In genomic region chr17:34587423-34587811, GRCm38 (mm10) we compare ENCODE assay signal across 8 mouse cellular contexts. TPM values are rescaled to one million over a fixed set of nuclear protein-coding genes. Genes with fewer than 3 reads are reported as not detected.
DNase-seq lines count a peak whose midpoint lies in the region; ATAC-seq and TF ChIP-seq lines count a peak whose summit lies in the region.

No protein-coding gene starts in this region.

- H3K9me3 ChIP-seq in G1E (replicated peaks), result no peaks in the 10 kb centered on the region
- no peaks in the 10 kb centered on the region for H3K9me3 ChIP-seq in forebrain, postnatal 0 days (ENCODE audit: low read length)
- no peaks in the 10 kb centered on the region for H3K9me3 ChIP-seq in lung, embryonic 15.5 days

- H3K36me3 ChIP-seq in G1E (replicated peaks), result peaks cover 8% of the 10 kb centered on the region
- H3K36me3 ChIP-seq in forebrain, postnatal 0 days (ENCODE audit: insufficient read depth), result no peaks in the 10 kb centered on the region
- no peaks in the 10 kb centered on the region for H3K36me3 ChIP-seq in lung, embryonic 15.5 days

- H3K4me1 ChIP-seq in G1E (ENCODE audit: insufficient read depth, low read depth, low read length), result peaks cover 48% of the 10 kb centered on the region
- H3K4me1 ChIP-seq in cerebellum, adult 2 months (ENCODE audit: control insufficient read depth, insufficient read depth, low read length), result peaks cover 23% of the 10 kb centered on the region; the same call in 1 of the 2 replicates
- H3K4me1 ChIP-seq in forebrain, postnatal 0 days (ENCODE audit: insufficient read depth), result peaks cover 25% of the 10 kb centered on the region
- peaks cover 51% of the 10 kb centered on the region for H3K4me1 ChIP-seq in lung, embryonic 15.5 days
- H3K4me1 ChIP-seq in olfactory bulb, adult 2 months (ENCODE audit: control insufficient read depth, insufficient read depth, low read length), result peaks cover 33% of the 10 kb centered on the region

- H3K27me3 ChIP-seq in G1E (ENCODE audit: insufficient read depth, low read length), result peaks cover 15% of the 10 kb centered on the region
- H3K27me3 ChIP-seq in cerebellum, adult 2 months (ENCODE audit: control insufficient read depth, insufficient read depth, low read length), result no peaks in the 10 kb centered on the region
- H3K27me3 ChIP-seq in forebrain, postnatal 0 days (ENCODE audit: insufficient read depth, low read length), result no peaks in the 10 kb centered on the region
- no peaks in the 10 kb centered on the region for H3K27me3 ChIP-seq in lung, embryonic 15.5 days

- peak overlapping the region; percentile 92 for H3K4me3 ChIP-seq in G1E (ENCODE audit: low read depth, low read length)
- peak overlapping the region; percentile 78 for H3K4me3 ChIP-seq in cerebellum, adult 2 months (replicated peaks; ENCODE audit: insufficient read depth, low read depth, low read length)
- H3K4me3 ChIP-seq in forebrain, postnatal 0 days (ENCODE audit: low read depth, low read length), result peak overlapping the region; percentile 69
- peak overlapping the region; percentile 83 for H3K4me3 ChIP-seq in lung, embryonic 15.5 days
- peak overlapping the region; percentile 76 for H3K4me3 ChIP-seq in olfactory bulb, adult 2 months (ENCODE audit: insufficient read depth, low read depth, low read length)

- TF ChIP-seq CTCF in G1E (IDR thresholded peaks at IDR 0.05; ENCODE audit: low read depth, low read length), result no peak
- TF ChIP-seq CTCF in cerebellum, adult 2 months (IDR thresholded peaks at IDR 0.05; ENCODE audit: borderline replicate concordance, insufficient read depth, low read depth, low read length), result no peak
- no peak for TF ChIP-seq CTCF in forebrain, postnatal 0 days (IDR thresholded peaks at IDR 0.05; ENCODE audit: low read depth)
- TF ChIP-seq CTCF in olfactory bulb, adult 2 months (IDR thresholded peaks at IDR 0.05; ENCODE audit: insufficient read depth, low read depth, low read length), result no peak

- H3K9ac ChIP-seq in forebrain, postnatal 0 days, result peak overlapping the region; percentile 87
- H3K9ac ChIP-seq in lung, embryonic 15.5 days, result peak overlapping the region; percentile 98

- TF ChIP-seq POLR2A in cerebellum, adult 2 months (IDR thresholded peaks at IDR 0.05; ENCODE audit: borderline replicate concordance, insufficient read depth, low read length), result peak; percentile 97
- peak; percentile 99 for TF ChIP-seq POLR2A in olfactory bulb, adult 2 months (IDR thresholded peaks at IDR 0.05; ENCODE audit: insufficient read depth, low read depth, low read length)

- DNase-seq in G1E (ENCODE audit: low spot score), result peak; percentile 91
- peak; percentile 98 for DNase-seq in cerebellum, adult 2 months
- DNase-seq in forebrain, postnatal 0 days, result peak; percentile 98
- peak; percentile 97 for DNase-seq in heart, postnatal 4 days
- peak; percentile 90 for DNase-seq in layer of hippocampus, adult 9-10 months (ENCODE audit: low spot score)
- peak; percentile 95 to 96 for DNase-seq in thymus, adult 18-20 months

- WGBS in cerebellum, adult 2 months, result under 1% methylated on average over 50 of the region's 50 CpGs
- WGBS in forebrain, postnatal 0 days, result 5% methylated on average over 50 of the region's 50 CpGs
- WGBS in lung, embryonic 15.5 days, result under 1% methylated on average over 48 of the region's 50 CpGs
- WGBS in olfactory bulb, adult 2 months, result under 1% methylated on average over 49 of the region's 50 CpGs

- peak overlapping the region; percentile 93 for H3K27ac ChIP-seq in cerebellum, adult 2 months (ENCODE audit: insufficient read depth, low read length)
- peak overlapping the region; percentile 99 for H3K27ac ChIP-seq in forebrain, postnatal 0 days (ENCODE audit: low read depth, low read length)
- H3K27ac ChIP-seq in lung, embryonic 15.5 days, result peak overlapping the region; percentile 99
- H3K27ac ChIP-seq in olfactory bulb, adult 2 months (ENCODE audit: insufficient read depth, low read depth, low read length), result peak overlapping the region; percentile 96

- H3K4me2 ChIP-seq in forebrain, postnatal 0 days (ENCODE audit: low read depth), result peak overlapping the region; percentile 98
- H3K4me2 ChIP-seq in lung, embryonic 15.5 days, result peak overlapping the region; percentile 96

- ATAC-seq in G1E (ENCODE audit: extremely low read depth, insufficient number of reproducible peaks, low FRiP score, poor library complexity, severe bottlenecking), result no peak
- peak; percentile 86 for ATAC-seq in forebrain, postnatal 0 days
- ATAC-seq in lung, embryonic 15.5 days (ENCODE audit: borderline replicate concordance, extremely low read depth, low FRiP score, low TSS enrichment), result peak; percentile 84

RNA-seq across cellular contexts. Expression of gene Gpsm3, which starts 2.2 kb away (rescaled TPM):
- total RNA-seq in G1E (2014; fragmentation: Nextera tagmentation) (86.3 and 99.5 TPM in 2 replicates), G1E (2017) (33.7 and 43.2 TPM in 2 replicates)
- polyA plus RNA-seq in G1E (2012), result 399 and 473 TPM in 2 replicates
- 2.6 and 3.1 TPM in 2 replicates for polyA plus RNA-seq in cerebellum, adult 2 months (2012; rRNA removed)
- 1.2 and 2.4 TPM in 2 replicates for total RNA-seq in forebrain, postnatal 0 days (2014; rRNA removed)
- polyA plus RNA-seq in forebrain, postnatal 0 days (2015; fragmentation: Nextera tagmentation; extraction: Ambion mirVana), result 4.2 and 4.6 TPM in 2 replicates
- total RNA-seq in heart, postnatal 4 days (2021), result 1 to 10 TPM; 3.9 to 4.4 TPM
- 11.5 and 17.9 TPM in 2 replicates for polyA plus RNA-seq in lung, embryonic 15.5 days (2015; fragmentation: Nextera tagmentation; extraction: Ambion mirVana)
- not detected in 2 replicates for polyA plus RNA-seq in olfactory bulb, adult 2 months (2012; ENCODE audit: insufficient read depth, insufficient read length, low replicate concordance, missing spikeins)

RNA-seq across cellular contexts. Expression of gene Pbx2, which starts 3.6 kb away (rescaled TPM):
- total RNA-seq in G1E (2014; fragmentation: Nextera tagmentation), result 35.8 and 44.2 TPM in 2 replicates
- total RNA-seq in G1E (2017), result 25.1 and 39.6 TPM in 2 replicates
- polyA plus RNA-seq in G1E (2012), result 137 and 138 TPM in 2 replicates
- 69.5 and 72.3 TPM in 2 replicates for polyA plus RNA-seq in cerebellum, adult 2 months (2012; rRNA removed)
- 56.7 and 75.2 TPM in 2 replicates for total RNA-seq in forebrain, postnatal 0 days (2014; rRNA removed)
- polyA plus RNA-seq in forebrain, postnatal 0 days (2015; fragmentation: Nextera tagmentation; extraction: Ambion mirVana), result 3.9 and 5.9 TPM in 2 replicates
- 10 to 100 TPM; 34.6 to 39.5 TPM for total RNA-seq in heart, postnatal 4 days (2021)
- 8.8 and 9.8 TPM in 2 replicates for polyA plus RNA-seq in lung, embryonic 15.5 days (2015; fragmentation: Nextera tagmentation; extraction: Ambion mirVana)
- not detected in 2 replicates for polyA plus RNA-seq in olfactory bulb, adult 2 months (2012; ENCODE audit: insufficient read depth, insufficient read length, low replicate concordance, missing spikeins)

RNA-seq across cellular contexts. Expression of gene Ager, which starts 10.2 kb away (rescaled TPM):
- total RNA-seq in G1E (2014; fragmentation: Nextera tagmentation), result 1.9 and 2.2 TPM in 2 replicates
- 2.1 TPM in 2 replicates for total RNA-seq in G1E (2017)
- polyA plus RNA-seq in G1E (2012), result 5.7 and 6.5 TPM in 2 replicates
- 1.4 and 1.8 TPM in 2 replicates for polyA plus RNA-seq in cerebellum, adult 2 months (2012; rRNA removed)
- total RNA-seq in forebrain, postnatal 0 days (2014; rRNA removed), result 1.8 and 2.8 TPM in 2 replicates
- 0.92 and 1.2 TPM in 2 replicates for polyA plus RNA-seq in forebrain, postnatal 0 days (2015; fragmentation: Nextera tagmentation; extraction: Ambion mirVana)
- 1 to 10 TPM; 1.6 TPM for total RNA-seq in heart, postnatal 4 days (2021)
- 197 and 248 TPM in 2 replicates for polyA plus RNA-seq in lung, embryonic 15.5 days (2015; fragmentation: Nextera tagmentation; extraction: Ambion mirVana)
- polyA plus RNA-seq in olfactory bulb, adult 2 months (2012; ENCODE audit: insufficient read depth, insufficient read length, low replicate concordance, missing spikeins), result not detected in 2 replicates

RNA-seq across cellular contexts. Expression of gene Rnf5, which starts 16.1 kb away (rescaled TPM):
- 92.0 and 103 TPM in 2 replicates for total RNA-seq in G1E (2014; fragmentation: Nextera tagmentation)
- total RNA-seq in G1E (2017), result 17.4 and 17.7 TPM in 2 replicates
- 63.3 and 70.8 TPM in 2 replicates for polyA plus RNA-seq in G1E (2012)
- polyA plus RNA-seq in cerebellum, adult 2 months (2012; rRNA removed), result 125 and 137 TPM in 2 replicates
- total RNA-seq in forebrain, postnatal 0 days (2014; rRNA removed), result 39.0 and 45.3 TPM in 2 replicates
- 245 and 252 TPM in 2 replicates for polyA plus RNA-seq in forebrain, postnatal 0 days (2015; fragmentation: Nextera tagmentation; extraction: Ambion mirVana)
- 10 to 100 TPM; 40.6 to 40.8 TPM for total RNA-seq in heart, postnatal 4 days (2021)
- polyA plus RNA-seq in lung, embryonic 15.5 days (2015; fragmentation: Nextera tagmentation; extraction: Ambion mirVana), result 122 and 124 TPM in 2 replicates
- polyA plus RNA-seq in olfactory bulb, adult 2 months (2012; ENCODE audit: insufficient read depth, insufficient read length, low replicate concordance, missing spikeins), result not detected in 2 replicates

RNA-seq across cellular contexts. Expression of gene Agpat1, which starts 16.6 kb away (rescaled TPM):
- total RNA-seq in G1E (2014; fragmentation: Nextera tagmentation), result 96.3 and 96.4 TPM in 2 replicates
- 24.7 and 25.8 TPM in 2 replicates for total RNA-seq in G1E (2017)
- polyA plus RNA-seq in G1E (2012), result 163 and 165 TPM in 2 replicates
- 172 and 179 TPM in 2 replicates for polyA plus RNA-seq in cerebellum, adult 2 months (2012; rRNA removed)
- 187 and 217 TPM in 2 replicates for total RNA-seq in forebrain, postnatal 0 days (2014; rRNA removed)
- polyA plus RNA-seq in forebrain, postnatal 0 days (2015; fragmentation: Nextera tagmentation; extraction: Ambion mirVana), result 88.5 and 104 TPM in 2 replicates
- 10 to 100 TPM; 59.3 to 62.4 TPM for total RNA-seq in heart, postnatal 4 days (2021)
- polyA plus RNA-seq in lung, embryonic 15.5 days (2015; fragmentation: Nextera tagmentation; extraction: Ambion mirVana), result 51.8 and 51.9 TPM in 2 replicates
- polyA plus RNA-seq in olfactory bulb, adult 2 months (2012; ENCODE audit: insufficient read depth, insufficient read length, low replicate concordance, missing spikeins), result 342 TPM in 1 of 2 replicates, not detected in the other
